Mouse (Mus musculus): ENCODE results near the gene Sfi1.
"Not testable (repeated sequence)": the region's sequence is repeated elsewhere in the genome, so short reads cannot be mapped to it uniquely, and the experiment has no call there.

Gene Sfi1

DNA sequence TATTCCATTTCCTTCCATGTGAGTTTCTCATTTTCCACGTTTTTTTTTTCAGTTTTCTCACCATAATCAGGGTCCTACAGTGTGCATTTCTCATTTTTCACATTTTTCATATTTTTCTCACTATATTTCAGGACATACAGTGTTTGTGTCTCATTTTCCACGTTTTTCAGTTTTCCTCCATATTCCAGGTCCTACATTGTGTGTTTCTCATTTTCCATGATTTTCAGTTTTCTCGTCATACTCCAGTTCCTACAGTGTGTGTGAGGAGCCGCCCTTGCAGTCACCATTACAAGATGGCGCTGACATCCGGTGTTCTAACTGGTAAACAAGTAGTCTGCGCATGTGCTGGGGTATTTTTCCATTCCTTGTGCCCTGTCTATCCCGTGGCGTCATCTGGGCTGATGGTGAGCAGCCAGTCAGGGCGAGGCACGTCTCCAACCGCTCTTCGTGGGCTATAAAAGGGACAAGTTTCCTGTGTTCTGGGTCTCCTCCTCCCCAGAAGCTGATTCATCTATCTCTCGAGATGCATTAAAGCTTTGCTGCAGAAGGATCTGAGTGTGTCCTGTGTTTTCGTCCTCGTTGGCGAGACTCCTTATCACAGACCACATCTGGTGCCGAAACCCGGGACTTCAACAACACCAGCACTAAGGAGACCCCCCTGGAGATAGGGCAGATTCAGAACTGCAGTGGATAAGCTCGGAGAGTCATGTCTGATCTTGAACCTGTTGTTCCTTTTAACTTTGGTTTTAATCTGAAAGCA, 88.6 kb downstream of the Sfi1 start:
- not testable (repeated sequence) for DNase-seq (ENCODE audit: low spot score in 2 of 2)

GRCm38 (mm10) chr11:3103619-3104164, 89.6 kb downstream of the Sfi1 start:
- DNase-seq (ENCODE audit: low spot score in 2 of 2) = no peak

DNA sequence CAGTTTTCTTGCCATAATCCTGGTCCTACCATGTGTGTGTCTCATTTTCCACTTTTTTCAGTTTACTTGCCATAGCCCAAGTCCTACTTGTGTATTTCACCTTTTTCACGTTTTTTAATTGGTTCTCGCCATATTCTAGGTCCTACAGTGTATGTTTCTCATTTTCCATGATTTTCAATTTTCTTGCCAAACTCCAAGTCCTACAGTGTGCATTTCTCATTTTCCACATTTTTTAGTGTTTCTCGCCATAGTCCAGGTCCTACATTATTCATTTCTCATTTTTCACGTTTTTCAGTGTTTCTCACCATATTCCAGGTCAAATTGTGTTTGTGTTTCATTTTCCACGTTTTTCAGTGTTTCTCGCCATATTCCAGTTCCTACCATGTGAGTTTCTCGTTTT, 90.6 kb downstream of the Sfi1 start:
- not testable (repeated sequence) for DNase-seq (ENCODE audit: low spot score in 2 of 2)

- DNase-seq (ENCODE audit: low spot score in 2 of 2) = no peak
These were observed 91.3 kb downstream of the Sfi1 start for GRCm38 (mm10) chr11:3101875-3102494.

DNA sequence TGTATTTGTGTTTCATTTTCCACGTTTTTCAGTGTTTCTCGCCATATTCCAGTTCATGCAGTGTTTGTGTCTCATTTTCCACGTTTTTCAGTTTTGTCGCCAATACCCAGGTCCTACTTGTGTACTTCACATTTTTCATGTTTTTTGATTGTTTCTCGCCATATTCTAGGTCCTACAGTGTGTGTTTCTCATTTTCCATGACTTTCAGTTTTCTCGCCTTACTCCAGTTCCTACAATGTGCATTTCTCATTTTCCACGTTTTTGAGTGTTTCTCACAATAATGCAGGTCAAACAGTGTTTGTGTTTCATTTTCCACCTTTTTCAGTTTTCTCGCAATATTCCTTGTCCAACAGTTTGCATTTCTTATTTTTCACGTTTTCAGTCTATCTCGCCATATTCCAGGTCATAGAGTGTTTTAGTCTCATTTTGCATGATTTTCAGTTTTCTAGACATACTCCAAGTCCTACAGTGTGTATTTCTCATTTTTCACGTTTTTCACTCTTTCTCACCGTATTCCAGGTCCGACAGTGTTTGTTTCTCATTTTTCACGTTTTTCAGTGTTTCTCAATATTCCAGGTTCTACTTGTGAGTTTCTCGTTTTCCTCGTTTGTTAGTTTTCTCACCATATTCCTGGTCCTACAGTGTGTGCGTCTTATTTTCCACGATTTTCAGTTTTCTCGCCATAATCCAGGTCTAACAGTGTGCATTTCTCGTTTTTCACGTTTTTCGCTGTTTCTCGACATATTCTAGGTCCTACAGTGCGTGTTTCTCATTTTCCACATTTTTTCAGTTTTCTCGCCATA, 92.0 kb downstream of the Sfi1 start:
- DNase-seq (ENCODE audit: low spot score in 2 of 2) = no peak

- not testable (repeated sequence) for DNase-seq (ENCODE audit: low spot score in 2 of 2)
These were observed 93.1 kb downstream of the Sfi1 start for GRCm38 (mm10) chr11:3100066-3100645.
